Mouse (Mus musculus): Measurements from ENCODE around the gene Fads6. TPM values are rescaled to one million over a fixed set of nuclear protein-coding genes. Genes with fewer than 3 reads are reported as not detected.

Fads6 gene
- polyA plus RNA-seq, 1 experiment: 0.62 TPM

GRCm38 (mm10) chr11:115289885-115290284 is 7.6 kb downstream of the Fads6 start:
- Histone ChIP-seq H3K27me3 (ENCODE audit: control insufficient read depth, insufficient read depth, insufficient read length) (no peaks in the 10 kb centered on the region), H3K79me2 (ENCODE audit: control insufficient read depth, insufficient read depth) (no peaks in the 10 kb centered on the region), H3ac (ENCODE audit: control insufficient read depth, insufficient read length) (no peak overlapping the region), H3K36me3 (ENCODE audit: control insufficient read depth, insufficient read depth) (no peaks in the 10 kb centered on the region), H3K4me3 (no peak overlapping the region), H3K4me2 (ENCODE audit: low read depth) (no peak overlapping the region)
- no peak for TF ChIP-seq MAX (IDR thresholded peaks at IDR 0.05; ENCODE audit: low read depth)
- no peak for TF ChIP-seq E2F4 (IDR thresholded peaks at IDR 0.05; ENCODE audit: insufficient read depth)
- no peak for TF ChIP-seq POLR2A (IDR thresholded peaks at IDR 0.05; ENCODE audit: insufficient read length, low read depth)
- no peak for TF ChIP-seq USF1 (IDR thresholded peaks at IDR 0.05; ENCODE audit: low read depth)
- TF ChIP-seq MYOG (IDR thresholded peaks at IDR 0.05; ENCODE audit: control insufficient read depth in 1 of 3, insufficient read depth in 1 of 3, insufficient read length in 2 of 3, low read depth in 2 of 3): no peak
- no peak for TF ChIP-seq TCF3 (IDR thresholded peaks at IDR 0.05; ENCODE audit: insufficient read length, low read depth)
- no peak for TF ChIP-seq SRF (IDR thresholded peaks at IDR 0.05; ENCODE audit: control insufficient read depth, insufficient read length, low read depth)
- no peak for TF ChIP-seq POLR2AphosphoS2 (IDR thresholded peaks at IDR 0.05; ENCODE audit: insufficient read length, low read depth)
- no peak for TF ChIP-seq CEBPB (IDR thresholded peaks at IDR 0.05; ENCODE audit: insufficient read depth, poor library complexity, severe bottlenecking)
- no peak for TF ChIP-seq MYOD1 (IDR thresholded peaks at IDR 0.05; ENCODE audit: control insufficient read depth in 1 of 3, insufficient read length in 2 of 3, low read depth in 2 of 3)
- no peak for TF ChIP-seq TCF12 (IDR thresholded peaks at IDR 0.05; ENCODE audit: insufficient read depth, poor library complexity, severe bottlenecking)
- TF ChIP-seq REST (IDR thresholded peaks at IDR 0.05; ENCODE audit: insufficient read depth, insufficient read length): no peak

DNA sequence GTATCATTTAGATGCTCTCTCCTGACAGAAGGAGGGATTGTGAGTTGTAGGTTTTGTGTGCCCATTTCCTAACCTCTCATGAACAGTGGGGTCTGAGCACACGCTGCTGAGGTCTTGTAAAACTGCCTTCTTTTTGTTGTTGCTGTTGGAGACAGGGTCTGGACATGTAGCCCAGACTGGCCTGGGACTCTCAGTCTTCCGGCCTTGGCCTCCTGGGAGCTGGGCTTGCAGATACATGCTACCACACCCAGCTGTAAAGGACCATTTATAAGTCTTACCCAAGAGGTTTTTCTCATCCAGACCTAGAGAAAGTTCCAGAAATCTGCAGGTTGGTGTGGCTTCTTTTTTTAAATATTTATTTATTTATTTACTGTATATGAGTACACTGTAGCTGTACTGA is 9.2 kb downstream of the Fads6 start:
- H3K27me3 ChIP-seq (ENCODE audit: control insufficient read depth, insufficient read depth, insufficient read length): no peaks in the 10 kb centered on the region
- TF ChIP-seq USF1 (IDR thresholded peaks at IDR 0.05; ENCODE audit: low read depth): no peak
- no peak for TF ChIP-seq SRF (IDR thresholded peaks at IDR 0.05; ENCODE audit: control insufficient read depth, insufficient read length, low read depth)
- TF ChIP-seq E2F4 (IDR thresholded peaks at IDR 0.05; ENCODE audit: insufficient read depth): no peak
- no peak for TF ChIP-seq MYOG (IDR thresholded peaks at IDR 0.05; ENCODE audit: control insufficient read depth in 1 of 3, insufficient read depth in 1 of 3, insufficient read length in 2 of 3, low read depth in 2 of 3)
- TF ChIP-seq REST (IDR thresholded peaks at IDR 0.05; ENCODE audit: insufficient read depth, insufficient read length): no peak
- no peak for TF ChIP-seq POLR2AphosphoS2 (IDR thresholded peaks at IDR 0.05; ENCODE audit: insufficient read length, low read depth)
- no peak overlapping the region for H3K4me3 ChIP-seq
- H3K36me3 ChIP-seq (ENCODE audit: control insufficient read depth, insufficient read depth): no peaks in the 10 kb centered on the region
- H3K4me2 ChIP-seq (ENCODE audit: low read depth): no peak overlapping the region
- H3ac ChIP-seq (ENCODE audit: control insufficient read depth, insufficient read length): no peak overlapping the region
- H3K79me2 ChIP-seq (ENCODE audit: control insufficient read depth, insufficient read depth): no peaks in the 10 kb centered on the region

- no peak for TF ChIP-seq MYOD1 (IDR thresholded peaks at IDR 0.05; ENCODE audit: control insufficient read depth in 1 of 3, insufficient read length in 2 of 3, low read depth in 2 of 3)
- TF ChIP-seq TCF12 (IDR thresholded peaks at IDR 0.05; ENCODE audit: insufficient read depth, poor library complexity, severe bottlenecking): no peak
- Histone ChIP-seq H3K4me2 (ENCODE audit: low read depth) (no peak overlapping the region), H3K36me3 (ENCODE audit: control insufficient read depth, insufficient read depth) (no peaks in the 10 kb centered on the region), H3K4me3 (no peak overlapping the region), H3K79me2 (ENCODE audit: control insufficient read depth, insufficient read depth) (no peaks in the 10 kb centered on the region), H3ac (ENCODE audit: control insufficient read depth, insufficient read length) (no peak overlapping the region), H3K27me3 (ENCODE audit: control insufficient read depth, insufficient read depth, insufficient read length) (no peaks in the 10 kb centered on the region)
Observed at GRCm38 (mm10) chr11:115287386-115287785, 10.1 kb downstream of the Fads6 start.

GRCm38 (mm10) chr11:115286201-115286993 is 11.1 kb downstream of the Fads6 start:
- no peaks in the 10 kb centered on the region for H3K27me3 ChIP-seq (ENCODE audit: control insufficient read depth, insufficient read depth, insufficient read length)
- no peaks in the 10 kb centered on the region for H3K79me2 ChIP-seq (ENCODE audit: control insufficient read depth, insufficient read depth)
- TF ChIP-seq E2F4 (IDR thresholded peaks at IDR 0.05; ENCODE audit: insufficient read depth) (no peak), TCF3 (IDR thresholded peaks at IDR 0.05; ENCODE audit: insufficient read length, low read depth) (peak; percentile 84), SRF (IDR thresholded peaks at IDR 0.05; ENCODE audit: control insufficient read depth, insufficient read length, low read depth) (no peak), TCF12 (IDR thresholded peaks at IDR 0.05; ENCODE audit: insufficient read depth, poor library complexity, severe bottlenecking) (peak; percentile 25), MYOD1 (IDR thresholded peaks at IDR 0.05; ENCODE audit: control insufficient read depth in 1 of 3, insufficient read length in 2 of 3, low read depth in 2 of 3) (peak; percentile 67 to 99 (median 97)), MYOG (IDR thresholded peaks at IDR 0.05; ENCODE audit: control insufficient read depth in 1 of 3, insufficient read depth in 1 of 3, insufficient read length in 2 of 3, low read depth in 2 of 3) (peak in 2 of 3 experiments; percentile 11 to 74)
- no peak overlapping the region for H3K4me3 ChIP-seq
- H3K36me3 ChIP-seq (ENCODE audit: control insufficient read depth, insufficient read depth): no peaks in the 10 kb centered on the region
- H3ac ChIP-seq (ENCODE audit: control insufficient read depth, insufficient read length): no peak overlapping the region
- peak overlapping the region; percentile 5 for H3K4me2 ChIP-seq (ENCODE audit: low read depth)

DNA sequence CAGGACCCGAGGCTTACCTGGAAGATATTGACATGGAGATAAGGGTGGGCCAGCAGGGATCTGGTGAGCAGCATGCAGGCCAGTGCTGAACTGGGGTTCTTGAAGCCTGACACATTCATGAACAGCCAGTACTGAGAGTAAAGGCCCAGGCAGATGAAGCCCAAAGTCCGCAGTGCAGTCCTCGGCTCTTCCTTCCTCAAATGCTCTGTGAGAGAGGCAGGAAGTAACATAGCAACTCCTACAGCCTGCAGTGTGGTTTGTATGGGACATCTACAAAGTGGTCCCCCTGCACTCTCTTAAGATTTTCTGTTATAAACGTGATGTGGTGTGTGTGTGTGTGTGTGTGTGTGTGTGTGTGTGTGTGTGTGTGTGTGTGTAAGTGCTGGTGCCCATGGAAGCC is 12.2 kb downstream of the Fads6 start:
- TF ChIP-seq POLR2A (IDR thresholded peaks at IDR 0.05; ENCODE audit: insufficient read length, low read depth): no peak
- Histone ChIP-seq H3K79me2 (ENCODE audit: control insufficient read depth, insufficient read depth) (no peaks in the 10 kb centered on the region), H3K36me3 (ENCODE audit: control insufficient read depth, insufficient read depth) (no peaks in the 10 kb centered on the region), H3K4me3 (no peak overlapping the region), H3ac (ENCODE audit: control insufficient read depth, insufficient read length) (no peak overlapping the region), H3K27me3 (ENCODE audit: control insufficient read depth, insufficient read depth, insufficient read length) (no peaks in the 10 kb centered on the region), H3K4me2 (ENCODE audit: low read depth) (no peak overlapping the region)

Measured in myocyte (in vitro differentiated cells).